Mouse (Mus musculus): ENCODE data around the gene Kirrel3. TPM values are rescaled to one million over a fixed set of nuclear protein-coding genes. Genes with fewer than 3 reads are reported as not detected.
A peak's percentile ranks its signal among the peaks of the same experiment; 100 is the strongest.

The Kirrel3 gene
- polyA plus RNA-seq, 1 experiment from 2014 or later: 16.1 TPM

DNA sequence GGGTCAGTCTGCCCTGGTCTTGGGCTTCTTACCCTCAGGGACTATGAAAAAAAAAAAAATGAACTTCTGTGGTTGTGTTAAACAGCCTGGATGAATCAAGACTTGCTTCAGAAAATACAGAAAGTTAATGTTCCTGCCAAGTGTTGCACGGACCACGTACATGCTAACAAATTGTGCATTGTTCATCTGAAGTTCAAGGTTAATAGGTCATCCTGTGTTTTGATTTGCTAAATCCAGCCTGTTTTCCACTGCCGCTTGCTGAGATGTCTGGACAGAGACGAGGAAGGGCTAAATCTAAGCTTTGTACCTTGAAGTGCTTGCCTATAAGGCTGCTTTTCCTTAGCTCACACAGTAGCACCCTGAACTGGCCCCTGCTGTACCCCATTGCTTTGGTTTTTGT is 506.5 kb downstream of the Kirrel3 start:
- 37% methylated on average over 4 of the region's 4 CpGs for WGBS
- ATAC-seq (ENCODE audit: low FRiP score): no peak

GRCm38 (mm10) chr9:34993467-34994211 is 507.9 kb downstream of the Kirrel3 start:
- no peak for ATAC-seq (ENCODE audit: low FRiP score)
- H3K9me3 ChIP-seq (replicated peaks): no peaks in the 10 kb centered on the region
- H3K4me2 ChIP-seq (replicated peaks): no peak overlapping the region
- no peak overlapping the region for H3K4me3 ChIP-seq
- peaks cover 18% of the 10 kb centered on the region for H3K4me1 ChIP-seq
- H3K27ac ChIP-seq: no peak overlapping the region
- WGBS: 76% methylated on average over 4 of the region's 4 CpGs
- no peaks in the 10 kb centered on the region for H3K36me3 ChIP-seq
- H3K27me3 ChIP-seq: no peaks in the 10 kb centered on the region
- H3K9ac ChIP-seq: no peak overlapping the region

More for the DNA sequence above, 506.5 kb downstream of the Kirrel3 start:
- H3K4me3 ChIP-seq: no peak overlapping the region
- H3K4me1 ChIP-seq: peaks cover 20% of the 10 kb centered on the region
- H3K9me3 ChIP-seq (replicated peaks): no peaks in the 10 kb centered on the region
- H3K27ac ChIP-seq: no peak overlapping the region
- no peaks in the 10 kb centered on the region for H3K27me3 ChIP-seq
- no peaks in the 10 kb centered on the region for H3K36me3 ChIP-seq
- no peak overlapping the region for H3K4me2 ChIP-seq (replicated peaks)
- no peak overlapping the region for H3K9ac ChIP-seq

DNA sequence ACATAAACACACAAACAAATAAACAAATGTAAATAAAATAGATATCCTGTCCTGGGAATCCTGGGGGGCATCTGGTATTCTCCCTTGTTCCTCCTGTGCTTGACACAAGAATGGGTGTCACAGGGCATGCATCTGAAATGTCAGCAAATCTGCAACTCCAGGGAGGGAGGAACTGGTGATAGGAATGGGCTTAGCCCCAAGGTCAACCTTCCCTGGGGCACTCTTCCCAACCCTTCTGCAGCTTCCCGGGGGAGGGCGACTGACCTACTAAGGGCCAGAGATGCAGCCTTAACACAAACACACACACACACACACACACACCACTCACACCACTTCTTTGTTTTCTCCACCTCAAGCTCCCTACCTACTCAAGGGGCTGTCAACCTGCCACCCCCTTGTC is 509.4 kb downstream of the Kirrel3 start:
- H3K27ac ChIP-seq: no peak overlapping the region
- peaks cover 18% of the 10 kb centered on the region for H3K4me1 ChIP-seq
- ATAC-seq (ENCODE audit: low FRiP score): no peak
- no peak overlapping the region for H3K9ac ChIP-seq
- H3K36me3 ChIP-seq: no peaks in the 10 kb centered on the region
- H3K4me2 ChIP-seq (replicated peaks): no peak overlapping the region
- no peak overlapping the region for H3K4me3 ChIP-seq
- H3K9me3 ChIP-seq (replicated peaks): no peaks in the 10 kb centered on the region
- no peaks in the 10 kb centered on the region for H3K27me3 ChIP-seq
- 96% methylated on average over 2 of the region's 2 CpGs for WGBS

GRCm38 (mm10) chr9:34995660-34996378 is 510.1 kb downstream of the Kirrel3 start:
- no peaks in the 10 kb centered on the region for H3K36me3 ChIP-seq
- H3K27me3 ChIP-seq: no peaks in the 10 kb centered on the region
- H3K9ac ChIP-seq: no peak overlapping the region
- H3K4me3 ChIP-seq: no peak overlapping the region
- no peak overlapping the region for H3K27ac ChIP-seq
- no peak overlapping the region for H3K4me2 ChIP-seq (replicated peaks)
- peaks cover 18% of the 10 kb centered on the region for H3K4me1 ChIP-seq
- H3K9me3 ChIP-seq (replicated peaks): no peaks in the 10 kb centered on the region
- 46% methylated on average over 15 of the region's 15 CpGs for WGBS
- peak; percentile 74 for ATAC-seq (ENCODE audit: low FRiP score)

- H3K36me3 ChIP-seq: no peaks in the 10 kb centered on the region
- H3K27me3 ChIP-seq: no peaks in the 10 kb centered on the region
- H3K4me2 ChIP-seq (replicated peaks): no peak overlapping the region
- H3K9me3 ChIP-seq (replicated peaks): no peaks in the 10 kb centered on the region
- WGBS: 44% methylated on average over 9 of the region's 9 CpGs
- peak; percentile 50; the same call in 1 of the 2 replicates for ATAC-seq (ENCODE audit: low FRiP score)
- no peak overlapping the region for H3K27ac ChIP-seq
- H3K4me3 ChIP-seq: no peak overlapping the region
- peaks cover 18% of the 10 kb centered on the region for H3K4me1 ChIP-seq
- no peak overlapping the region for H3K9ac ChIP-seq
Observed at GRCm38 (mm10) chr9:34997880-34998865, 512.5 kb downstream of the Kirrel3 start.

GRCm38 (mm10) chr9:35004113-35004512 is 518.4 kb downstream of the Kirrel3 start:
- no peak overlapping the region for H3K4me2 ChIP-seq (replicated peaks)
- peaks cover 4% of the 10 kb centered on the region; the same call in 1 of the 2 replicates for H3K27me3 ChIP-seq
- ATAC-seq (ENCODE audit: low FRiP score): no peak
- H3K9me3 ChIP-seq (replicated peaks): no peaks in the 10 kb centered on the region
- H3K36me3 ChIP-seq: no peaks in the 10 kb centered on the region
- H3K27ac ChIP-seq: no peak overlapping the region
- 87% methylated on average over 4 of the region's 4 CpGs for WGBS
- no peak overlapping the region for H3K9ac ChIP-seq
- H3K4me3 ChIP-seq: no peak overlapping the region
- no peaks in the 10 kb centered on the region for H3K4me1 ChIP-seq

DNA sequence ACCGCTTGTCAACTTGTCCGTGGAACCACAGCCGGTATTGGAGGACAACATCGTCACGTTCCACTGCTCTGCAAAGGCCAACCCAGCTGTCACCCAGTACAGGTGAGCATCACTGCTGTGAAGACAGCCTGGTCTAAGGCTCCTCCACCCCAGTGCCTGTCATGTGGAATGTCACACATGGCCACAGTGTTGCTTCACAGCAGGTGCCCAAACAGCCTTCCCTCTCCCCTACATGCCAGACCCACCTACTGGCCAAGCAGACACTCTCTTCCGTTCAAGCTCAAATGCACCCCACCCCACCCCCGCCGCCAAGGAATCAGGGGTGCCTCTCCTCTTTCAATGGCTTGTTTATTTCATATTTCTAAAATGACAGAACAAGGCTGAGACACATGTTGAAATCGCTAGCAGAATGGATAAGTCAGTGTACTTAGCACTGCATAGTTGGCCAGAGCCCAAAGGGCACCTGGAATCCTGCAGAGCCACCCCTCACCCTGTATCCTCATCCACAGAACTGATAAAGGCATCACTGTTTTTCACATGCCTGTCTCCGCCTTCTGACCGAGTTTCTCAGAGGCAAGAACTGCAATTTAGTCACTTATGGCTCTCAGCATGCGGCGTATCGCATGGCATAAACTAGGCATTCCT is 522.1 kb downstream of the Kirrel3 start:
- Histone ChIP-seq H3K27me3 (peaks cover 4% of the 10 kb centered on the region; the same call in 1 of the 2 replicates), H3K4me3 (no peak overlapping the region), H3K9ac (no peak overlapping the region), H3K36me3 (no peaks in the 10 kb centered on the region), H3K4me2 (replicated peaks) (no peak overlapping the region), H3K27ac (no peak overlapping the region), H3K9me3 (replicated peaks) (no peaks in the 10 kb centered on the region), H3K4me1 (no peaks in the 10 kb centered on the region)
- 86% methylated on average over 14 of the region's 14 CpGs for WGBS
- no peak for ATAC-seq (ENCODE audit: low FRiP score)

GRCm38 (mm10) chr9:35016762-35017161 is 531.1 kb downstream of the Kirrel3 start:
- no peak overlapping the region for H3K27ac ChIP-seq
- H3K4me2 ChIP-seq (replicated peaks): no peak overlapping the region
- ATAC-seq (ENCODE audit: low FRiP score): no peak
- H3K4me3 ChIP-seq: no peak overlapping the region
- H3K27me3 ChIP-seq: no peaks in the 10 kb centered on the region
- no peaks in the 10 kb centered on the region for H3K36me3 ChIP-seq
- 42% methylated on average over 4 of the region's 4 CpGs for WGBS
- no peaks in the 10 kb centered on the region for H3K9me3 ChIP-seq (replicated peaks)
- H3K9ac ChIP-seq: no peak overlapping the region
- H3K4me1 ChIP-seq: peaks cover 12% of the 10 kb centered on the region

GRCm38 (mm10) chr9:35017563-35017962 is 531.9 kb downstream of the Kirrel3 start:
- Histone ChIP-seq H3K9ac (no peak overlapping the region), H3K36me3 (no peaks in the 10 kb centered on the region), H3K4me3 (no peak overlapping the region), H3K27me3 (no peaks in the 10 kb centered on the region), H3K4me2 (replicated peaks) (peak overlapping the region; percentile 21), H3K4me1 (peaks cover 12% of the 10 kb centered on the region), H3K27ac (no peak overlapping the region), H3K9me3 (replicated peaks) (no peaks in the 10 kb centered on the region)
- ATAC-seq (ENCODE audit: low FRiP score): peak; percentile 67
- WGBS: 25% methylated on average over 13 of the region's 13 CpGs

DNA sequence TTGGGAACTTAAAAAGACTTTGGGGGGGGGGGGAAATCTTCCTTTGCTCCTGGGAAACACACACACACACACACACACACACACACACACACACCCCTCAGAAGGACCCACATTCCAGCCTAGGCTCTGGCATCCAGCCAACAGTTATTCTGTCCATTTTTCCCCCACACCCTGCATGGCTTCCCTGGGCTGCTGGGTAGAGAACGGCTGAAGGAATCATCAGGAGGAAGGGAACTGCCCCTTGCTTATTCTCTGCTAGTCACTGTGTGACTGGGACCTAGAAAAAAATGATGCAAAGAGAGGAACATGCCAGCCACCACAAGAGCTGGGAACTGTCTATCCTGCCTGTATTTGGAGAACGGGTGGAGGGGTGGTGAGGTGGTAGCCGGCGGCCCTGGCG is 532.4 kb downstream of the Kirrel3 start:
- no peaks in the 10 kb centered on the region for H3K9me3 ChIP-seq (replicated peaks)
- no peaks in the 10 kb centered on the region for H3K27me3 ChIP-seq
- 58% methylated on average over 5 of the region's 5 CpGs for WGBS
- H3K36me3 ChIP-seq: no peaks in the 10 kb centered on the region
- peaks cover 12% of the 10 kb centered on the region for H3K4me1 ChIP-seq
- H3K4me2 ChIP-seq (replicated peaks): peak overlapping the region; percentile 21; the same call in 1 of the 2 replicates
- no peak overlapping the region for H3K9ac ChIP-seq
- H3K27ac ChIP-seq: no peak overlapping the region
- H3K4me3 ChIP-seq: no peak overlapping the region
- ATAC-seq (ENCODE audit: low FRiP score): peak; percentile 32

DNA sequence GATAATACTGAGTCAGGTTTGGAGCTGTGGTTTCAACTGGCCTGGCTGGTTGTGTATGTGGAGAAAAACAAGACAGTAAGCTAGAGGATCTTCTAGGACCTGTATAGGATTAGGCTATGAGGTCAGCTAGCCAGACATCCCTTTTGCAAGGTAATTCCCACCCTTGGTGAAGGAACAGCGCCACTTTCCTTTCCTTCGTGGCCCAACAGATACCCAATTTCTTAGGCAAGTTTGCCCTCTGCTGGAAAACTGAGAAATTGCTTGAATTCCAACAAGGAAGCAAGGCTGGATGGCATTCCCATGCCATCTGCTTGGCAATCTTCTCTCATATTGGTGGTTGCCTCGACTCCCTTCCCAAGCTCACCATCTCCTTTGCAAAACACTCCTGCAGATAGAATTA is 533.7 kb downstream of the Kirrel3 start:
- Histone ChIP-seq H3K9me3 (replicated peaks) (no peaks in the 10 kb centered on the region), H3K27me3 (no peaks in the 10 kb centered on the region), H3K27ac (no peak overlapping the region), H3K9ac (no peak overlapping the region), H3K4me2 (replicated peaks) (no peak overlapping the region), H3K36me3 (no peaks in the 10 kb centered on the region), H3K4me3 (no peak overlapping the region), H3K4me1 (peaks cover 14% of the 10 kb centered on the region)
- WGBS: 13% methylated on average over 3 of the region's 3 CpGs
- peak; percentile 57; the same call in 1 of the 2 replicates for ATAC-seq (ENCODE audit: low FRiP score)
